Mouse (Mus musculus) E14TG2a.4 (cell line): ENCODE results near the gene Iqub.

Experiments
- CTCF ChIP-seq: conservative IDR thresholded peaks from 2 replicates; pipeline ENCODE4 v1.5.1; 2014; ENCODE audit warnings: low read length
- NANOG ChIP-seq: IDR thresholded peaks from 2 replicates; pipeline ENCODE4 v1.6.1; 2014; ENCODE audit warnings: borderline replicate concordance, low read length, mixed read lengths

DNA sequence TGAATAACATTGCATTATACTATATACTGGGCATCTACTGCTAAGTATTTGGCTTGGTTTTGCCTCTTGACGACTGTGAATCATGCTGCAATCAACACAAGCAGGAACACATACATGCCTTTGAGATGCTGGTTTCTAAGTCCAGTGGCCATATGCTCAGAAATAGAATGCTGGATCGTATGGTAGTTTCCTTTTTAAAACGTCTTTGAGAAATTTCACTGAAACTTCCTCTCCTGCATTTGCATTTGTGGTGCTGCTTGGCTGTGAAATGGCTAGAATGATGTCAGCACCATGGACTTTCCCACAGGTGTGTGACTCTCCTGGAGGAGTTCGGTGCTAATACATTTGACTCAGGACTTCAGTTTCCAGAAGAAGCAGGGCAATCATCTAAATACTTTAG, 25.2 kb upstream of the Iqub start:
- no peak for TF ChIP-seq NANOG
- TF ChIP-seq CTCF: no peak
